In genomic region chr6:135912114-135912513, GRCm38 (mm10) we compare ENCODE assay signal across 13 mouse cellular contexts.
"Had no signal": no experiment of that assay in that cellular context is flagged by ENCODE, and none has a peak within 500 bp of the region (broad histone marks: within the 10 kb centered on the region; RNA-seq: fewer than 3 reads in every experiment).

No protein-coding gene starts in this region.

- H3K4me3 ChIP-seq: limb, embryonic 10.5 days; liver, embryonic 15.5 days; midbrain, embryonic 15.5 days had no signal

- H3K9me3 ChIP-seq: limb, embryonic 10.5 days; liver, embryonic 15.5 days; midbrain, embryonic 15.5 days had no signal

- H3K4me2 ChIP-seq: liver, embryonic 11.5 days; liver, embryonic 15.5 days; midbrain, embryonic 15.5 days had no signal

- H3K36me3 ChIP-seq: limb, embryonic 10.5 days; liver, embryonic 15.5 days; midbrain, embryonic 15.5 days had no signal

- H3K9ac ChIP-seq: liver, embryonic 15.5 days; midbrain, embryonic 15.5 days had no signal

- H3K27me3 ChIP-seq: liver, embryonic 15.5 days; midbrain, embryonic 15.5 days had no signal

- DNase-seq: kidney, adult 8-10 months; kidney, postnatal 25 days; layer of hippocampus, adult 9-11 months; lung, adult 2 months; lung, postnatal 36 days; right cerebral cortex, adult 18-20 months; right cerebral cortex, postnatal 25 days; thymus, postnatal 36 days had no signal

- H3K27ac ChIP-seq: limb, embryonic 10.5 days; liver, embryonic 15.5 days; midbrain, embryonic 15.5 days had no signal

- H3K4me1 ChIP-seq: liver, embryonic 15.5 days had no signal

- ATAC-seq: lung, postnatal 0 days; midbrain, embryonic 15.5 days had no signal
